Mouse (Mus musculus) cerebellum, postnatal 14 days (tissue): ENCODE results near the gene Snx29.

ENCODE experiments used
- DNase-seq, 2 experiments: peaks; one replicate each; pipeline ENCODE4 v3.0.0; 2021; ENCODE audit warnings: mixed read lengths in 2 of 2

Snx29 gene

DNA sequence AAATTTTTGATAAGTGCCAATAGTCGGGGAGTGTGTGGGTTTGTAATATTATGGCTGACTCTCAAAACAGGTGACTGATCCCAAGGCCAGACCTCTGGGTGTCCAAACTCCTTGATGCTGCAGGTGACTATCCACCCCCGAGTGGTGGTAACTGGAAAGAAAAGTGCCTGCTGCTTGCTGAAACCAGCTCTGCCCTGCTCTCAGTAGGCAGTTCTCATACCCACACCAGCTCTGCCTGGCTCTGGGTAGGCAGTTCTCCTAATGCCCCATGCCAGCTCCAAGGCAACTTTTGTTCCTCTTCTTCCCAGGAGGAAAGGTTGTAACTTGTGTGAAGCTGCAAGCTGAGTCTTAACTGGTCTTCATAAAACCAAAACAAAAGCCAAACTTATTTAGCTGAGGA, 321.7 kb downstream of the Snx29 start:
- DNase-seq, result no peak

DNA sequence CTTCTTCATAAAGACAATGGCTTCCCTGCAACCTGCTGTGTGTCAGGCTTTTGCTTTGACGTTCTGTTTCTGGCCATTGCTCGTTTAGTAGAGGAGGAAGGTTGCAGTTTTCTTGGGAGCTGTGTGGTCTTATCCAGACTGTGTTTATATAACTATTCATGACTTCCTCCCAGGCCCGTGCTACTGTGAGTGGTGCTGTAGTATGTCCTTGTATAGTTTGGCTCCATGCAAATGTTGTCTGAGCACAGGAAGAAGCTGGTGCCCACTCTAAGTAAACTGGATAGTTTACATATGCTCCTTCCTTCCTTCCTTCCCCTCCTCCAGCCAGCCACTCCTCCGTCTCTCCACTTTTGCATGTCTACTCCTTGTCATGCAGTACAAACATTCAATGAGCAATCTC, 323.0 kb downstream of the Snx29 start:
- no peak for DNase-seq

DNA sequence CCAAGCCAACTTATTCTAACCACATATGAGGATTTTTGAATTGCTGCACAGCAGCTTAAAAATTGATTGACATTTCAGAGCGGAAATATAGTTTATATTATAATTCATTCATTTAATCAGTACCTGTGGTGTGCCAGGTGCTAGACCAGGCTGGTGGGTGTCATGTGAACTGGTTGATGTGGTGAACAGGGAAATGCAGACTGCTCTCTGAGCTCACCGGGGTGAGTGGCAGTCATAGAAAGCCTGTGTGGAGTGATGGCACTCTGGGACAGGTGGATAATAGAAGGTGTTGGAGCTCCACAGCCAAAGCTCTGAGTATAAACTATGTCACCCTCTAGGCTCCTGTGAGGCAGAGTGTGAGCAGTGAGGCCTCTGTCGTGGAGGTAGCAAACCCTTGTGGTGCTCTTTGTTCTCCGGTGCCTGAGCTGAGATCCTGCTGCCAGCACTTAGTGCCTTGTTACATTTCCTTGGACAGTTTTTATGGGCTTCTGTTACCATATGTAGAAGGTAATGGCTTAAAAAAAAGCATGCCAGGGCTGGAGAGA, 324.1 kb downstream of the Snx29 start:
- no peak for DNase-seq

DNA sequence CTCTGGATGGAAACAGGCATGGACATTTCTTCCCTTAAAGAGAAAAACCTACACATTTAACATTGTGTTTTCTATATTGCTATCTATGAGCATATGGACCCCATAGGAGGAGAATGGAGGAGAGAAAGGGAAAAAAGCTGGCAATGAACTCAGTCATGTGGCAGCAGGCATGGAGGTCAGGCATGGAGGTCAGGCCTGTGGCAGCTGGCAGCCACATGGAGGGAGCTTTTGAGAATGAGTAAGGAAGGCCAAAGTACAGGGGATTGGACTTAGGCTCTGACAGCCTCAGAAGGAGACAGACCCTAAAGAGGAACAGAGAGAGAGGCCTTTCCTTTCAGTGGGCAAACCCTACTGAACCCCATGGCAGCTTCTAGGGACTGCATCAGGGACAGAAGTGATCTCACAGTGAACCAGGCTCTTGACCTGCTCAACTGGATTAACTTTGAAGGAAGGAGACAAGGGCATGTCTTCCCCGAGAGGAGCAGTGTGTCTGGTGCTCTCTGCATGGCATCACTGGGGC, 325.5 kb downstream of the Snx29 start:
- DNase-seq, result no peak

DNA sequence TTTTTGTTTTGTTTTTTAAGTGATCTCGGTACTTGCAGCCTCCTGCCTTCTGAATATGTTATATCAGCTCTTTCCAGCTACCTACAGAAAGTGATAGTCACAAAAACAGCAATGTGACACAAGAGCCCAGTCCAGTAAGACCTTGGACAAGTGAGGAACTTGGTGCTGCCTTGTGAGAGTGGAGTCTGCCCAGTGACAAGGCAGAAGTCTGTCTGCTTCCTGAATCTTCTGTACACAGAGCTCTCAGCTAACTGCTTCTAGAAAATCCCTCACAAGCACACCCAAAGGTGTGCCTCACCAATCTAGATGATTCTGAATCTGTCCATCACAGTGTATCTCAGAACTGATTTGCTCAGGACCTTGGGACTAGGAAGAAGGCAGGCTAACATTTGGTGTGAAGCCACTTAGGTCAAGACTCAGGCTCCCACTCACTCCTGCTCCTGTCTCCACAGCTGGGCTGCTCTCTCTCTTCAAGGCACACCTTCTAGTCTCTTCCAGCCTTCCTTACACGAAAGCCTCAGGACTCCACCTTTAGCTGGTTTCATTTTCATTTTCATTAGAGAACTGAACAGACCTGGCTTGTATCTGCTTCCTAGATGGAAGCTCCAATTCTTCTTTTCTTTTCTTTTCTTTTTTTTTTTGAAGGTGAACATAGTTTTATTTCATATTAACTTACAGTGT, 330.1 kb downstream of the Snx29 start:
- DNase-seq, result no peak

DNA sequence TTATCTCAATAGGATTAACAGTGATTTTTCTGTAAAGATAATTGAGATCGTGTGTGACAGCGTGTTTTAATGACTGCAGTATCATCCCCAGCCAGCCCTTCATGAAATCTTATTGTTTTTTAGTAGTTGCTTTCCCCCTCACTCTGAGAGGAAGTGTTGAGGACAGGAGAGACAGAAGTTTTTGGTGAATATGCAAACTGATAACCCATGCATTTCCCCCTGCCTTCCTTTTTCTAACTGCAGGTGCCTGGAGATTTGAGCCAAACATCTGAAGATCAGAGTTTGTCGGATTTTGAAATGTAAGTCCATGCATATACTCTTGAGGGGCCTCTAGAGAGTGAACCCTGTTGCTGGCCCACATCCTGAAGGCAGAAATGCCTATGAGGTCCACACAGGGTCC, 333.2 kb downstream of the Snx29 start:
- no peak for DNase-seq

DNA sequence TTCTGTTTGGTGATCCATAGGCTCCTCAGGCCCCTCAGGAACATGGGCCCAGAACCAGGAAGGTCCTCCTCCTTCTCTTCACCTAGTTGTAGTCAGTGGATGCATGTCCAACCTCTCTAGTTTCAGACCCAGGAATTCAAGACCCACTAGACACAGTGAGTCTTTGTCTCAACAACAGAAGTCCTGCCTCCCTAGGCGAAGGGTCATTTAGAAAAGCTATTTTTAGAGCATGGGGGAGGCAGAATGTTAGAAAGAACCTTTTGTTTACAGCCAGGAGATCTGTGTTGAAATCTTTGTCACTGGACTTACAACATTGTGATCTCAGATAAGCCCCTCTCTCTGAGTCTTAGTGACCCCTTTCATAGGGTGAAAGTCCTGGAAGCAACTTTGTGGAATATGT, 334.4 kb downstream of the Snx29 start:
- no peak for DNase-seq

DNA sequence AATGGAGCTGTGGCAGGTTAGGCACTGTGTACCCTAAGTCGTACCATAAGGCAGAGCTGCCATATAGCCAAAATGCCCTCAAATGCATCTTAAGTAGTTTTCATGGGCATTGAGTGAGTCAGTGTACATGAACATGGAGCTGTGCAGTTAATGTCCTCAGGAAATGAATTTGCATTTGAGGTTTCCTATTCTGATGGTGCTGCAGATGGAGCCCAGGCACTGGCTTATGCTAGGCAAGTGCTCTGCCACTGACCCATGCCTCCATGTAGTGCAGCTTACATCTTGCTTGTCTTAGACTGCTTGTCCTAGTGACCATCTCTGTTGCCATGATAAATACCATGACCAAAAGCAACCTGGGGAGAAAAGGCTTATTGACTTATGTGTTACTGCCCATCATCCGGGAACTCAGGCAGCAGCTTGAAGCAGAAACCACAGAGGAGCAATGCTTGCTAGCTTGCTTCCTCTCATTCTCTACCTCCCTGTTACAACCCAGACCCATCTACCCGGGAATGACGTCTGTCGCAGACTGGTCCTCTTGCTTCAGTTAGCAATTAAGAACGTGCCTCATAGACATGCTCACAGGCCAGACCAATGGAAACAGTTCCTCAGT, 336.5 kb downstream of the Snx29 start:
- no peak for DNase-seq

DNA sequence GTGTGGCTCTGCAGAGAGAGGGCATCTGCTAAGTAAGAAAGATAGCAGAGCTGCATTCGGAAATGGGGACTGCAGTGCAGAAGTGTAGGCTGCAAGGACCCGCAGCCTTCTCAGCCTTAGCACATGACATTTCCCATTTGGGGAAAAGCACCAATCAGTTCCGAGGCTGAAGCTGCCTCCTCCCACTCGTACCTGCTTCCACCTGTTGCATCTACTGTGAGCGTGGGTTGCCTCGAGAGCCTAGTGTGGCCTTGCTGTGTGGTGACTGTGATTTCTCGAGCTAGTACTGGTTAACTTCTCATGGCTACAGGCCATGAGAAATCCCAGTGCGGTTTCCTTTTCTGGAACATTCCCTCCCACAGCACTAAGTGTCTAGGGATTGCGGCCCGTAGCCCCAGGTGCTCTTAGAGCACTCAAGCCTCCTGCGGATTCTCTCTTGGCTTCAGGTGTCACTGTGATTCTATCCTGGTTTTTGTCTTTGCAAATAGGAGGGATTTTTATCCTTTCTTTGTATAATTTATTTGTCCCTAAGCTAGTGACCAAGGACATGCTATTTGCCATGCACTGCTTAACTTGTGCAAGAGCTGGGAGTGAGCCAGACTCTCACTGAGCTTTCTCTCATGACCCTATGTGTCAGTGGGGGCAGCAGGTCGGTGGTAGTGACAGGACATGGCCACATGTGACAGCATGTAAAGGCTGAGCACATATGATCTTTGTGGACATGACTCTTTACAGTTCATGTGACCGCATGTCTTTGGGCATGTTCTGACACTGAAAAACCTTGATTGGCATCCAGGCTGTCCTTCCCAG, 342.4 kb downstream of the Snx29 start:
- no peak for DNase-seq

DNA sequence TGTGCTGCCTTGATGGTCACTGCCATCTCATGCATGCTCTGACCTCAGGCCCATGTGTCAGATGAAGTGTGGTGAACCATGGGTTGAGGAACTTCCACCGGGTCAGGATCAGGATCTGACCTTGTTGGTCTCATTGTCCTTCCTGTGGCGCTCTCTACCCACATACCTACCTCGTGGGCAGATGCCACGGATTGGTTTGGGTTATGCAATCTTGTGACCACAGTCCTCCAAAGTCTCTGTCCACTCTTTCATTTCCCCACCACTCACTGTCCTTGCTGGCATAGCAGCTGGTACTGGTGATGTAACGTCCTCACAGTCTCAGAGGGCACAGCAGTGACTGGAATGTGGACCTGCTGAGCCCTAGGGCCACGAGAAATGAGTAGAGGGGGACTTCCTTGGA, 343.2 kb downstream of the Snx29 start:
- no peak for DNase-seq

DNA sequence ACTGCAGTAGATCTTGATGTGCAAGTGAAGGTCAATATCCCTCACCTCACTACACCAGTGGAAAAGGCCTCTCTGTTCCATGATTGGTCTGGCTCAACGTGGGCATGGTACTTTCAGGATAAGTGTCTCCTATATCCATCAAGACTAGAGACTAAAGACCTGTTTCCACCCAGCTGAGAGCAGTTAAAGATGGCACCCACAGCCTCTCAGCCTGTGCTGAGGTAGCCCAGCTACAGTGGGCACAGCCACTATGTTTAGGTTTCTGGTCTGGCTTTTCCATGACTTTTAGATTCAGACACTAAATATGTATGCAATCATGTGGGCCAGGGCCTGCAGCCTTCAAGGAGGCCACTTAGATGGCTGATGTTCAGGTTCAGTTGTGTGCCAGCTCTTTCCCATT, 345.7 kb downstream of the Snx29 start:
- DNase-seq, result no peak

DNA sequence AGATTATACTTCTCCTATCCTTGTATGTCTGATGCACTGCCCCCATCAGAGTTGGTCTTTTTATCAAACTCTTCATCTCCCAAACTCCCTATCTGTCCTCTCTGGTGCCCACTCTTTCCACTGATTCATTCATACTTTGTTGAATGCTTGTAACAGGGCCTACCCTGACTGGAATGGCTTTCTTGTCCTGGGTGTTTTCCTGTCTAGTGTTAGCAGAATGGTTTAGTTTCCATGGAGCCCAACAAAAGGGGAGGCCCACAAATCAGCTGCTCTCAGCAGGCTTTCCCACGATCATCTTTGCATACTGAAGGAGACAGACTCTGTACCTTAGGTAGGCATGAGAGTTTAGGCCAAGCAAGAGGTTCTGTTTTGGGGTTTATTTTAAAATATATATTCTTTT, 346.2 kb downstream of the Snx29 start:
- DNase-seq, result no peak

DNA sequence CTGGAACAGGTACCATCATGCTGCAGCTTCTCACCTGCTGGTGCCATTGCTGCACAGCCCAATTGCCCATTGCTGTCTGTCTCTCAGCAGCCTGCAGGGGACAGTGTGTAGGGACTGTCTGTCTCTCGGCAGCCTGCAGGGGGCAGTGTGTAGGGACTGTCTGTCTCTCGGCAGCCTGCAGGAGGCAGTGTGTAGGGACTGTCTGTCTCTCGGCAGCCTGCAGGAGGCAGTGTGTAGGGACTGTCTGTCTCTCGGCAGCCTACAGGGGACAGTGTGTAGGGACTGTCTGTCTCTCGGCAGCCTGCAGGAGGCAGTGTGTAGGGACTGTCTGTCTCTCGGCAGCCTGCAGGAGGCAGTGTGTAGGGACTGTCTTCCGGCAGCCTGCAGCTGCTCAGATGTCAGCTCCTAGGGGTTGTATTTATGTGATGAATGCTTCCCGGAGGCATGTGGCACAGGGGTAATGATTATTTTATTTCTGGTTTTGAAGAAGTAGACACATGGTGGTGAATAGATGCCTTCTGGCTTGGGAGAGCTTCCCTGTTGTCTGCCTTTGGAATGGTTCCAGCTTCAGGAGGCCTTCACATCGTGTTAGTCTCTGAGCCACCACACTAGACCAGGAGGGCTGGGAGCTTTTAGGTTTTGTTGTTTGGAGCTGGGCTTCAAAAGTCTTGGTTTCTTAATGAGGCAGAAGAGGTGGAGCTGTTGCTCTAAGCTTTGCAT, 347.7 kb downstream of the Snx29 start:
- DNase-seq, result peak; percentile 81 to 87

DNA sequence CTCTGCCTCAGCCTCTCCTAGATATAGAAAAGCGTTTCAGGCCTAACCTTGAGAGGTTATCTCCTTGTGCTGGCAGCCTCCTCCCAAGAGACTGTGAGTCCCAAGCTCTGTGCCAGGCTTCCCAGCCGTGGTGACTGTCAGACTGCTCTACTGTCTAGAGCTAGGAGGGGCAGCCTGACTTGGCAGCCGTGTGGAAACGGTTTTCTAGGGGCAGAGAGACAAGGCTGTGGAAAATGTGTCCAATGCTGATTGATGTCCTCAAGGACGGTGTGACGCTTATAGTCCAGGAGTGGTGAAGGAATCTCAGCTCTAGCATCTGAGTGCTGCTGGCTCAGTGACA, 348.2 kb downstream of the Snx29 start:
- DNase-seq, result peak; percentile 71 to 72

DNA sequence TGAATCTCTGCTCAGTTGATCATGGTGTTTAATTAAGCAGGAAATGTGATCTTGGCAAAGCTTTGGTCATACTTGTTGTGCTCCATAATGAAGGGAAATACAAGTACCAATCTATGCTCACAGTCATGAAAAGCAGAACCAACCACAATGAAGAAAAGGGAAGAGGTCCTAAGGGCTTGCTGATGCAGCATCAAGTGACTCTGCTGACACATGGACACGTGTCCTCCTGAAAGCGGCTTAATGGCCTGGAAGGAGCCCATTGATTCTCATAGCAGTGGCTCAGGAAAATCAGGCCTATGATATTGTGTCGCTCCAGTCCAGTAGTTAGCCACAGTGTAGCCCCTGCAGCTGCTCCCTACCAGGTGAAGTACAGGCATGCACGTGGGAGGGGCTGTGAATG, 353.3 kb downstream of the Snx29 start:
- DNase-seq, result no peak

DNA sequence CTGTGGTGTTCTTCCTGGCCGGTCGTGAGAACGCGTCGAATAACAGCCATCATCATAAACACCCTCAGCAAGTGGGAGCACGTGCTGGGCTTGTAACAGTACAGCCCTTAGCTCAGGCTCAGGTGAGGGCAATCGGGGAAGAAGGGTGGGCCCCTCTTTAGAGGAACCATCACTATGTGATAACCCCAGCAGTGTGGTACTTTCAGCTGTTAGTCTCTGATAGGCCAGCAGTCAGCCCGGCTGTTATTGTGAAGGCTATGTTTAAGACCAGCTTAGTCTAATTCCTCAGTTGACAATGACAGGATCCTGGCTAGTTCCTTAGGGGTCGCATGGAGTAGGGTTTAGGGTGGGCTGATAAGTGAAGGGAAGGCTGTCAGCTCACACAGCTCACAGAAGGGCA, 362.6 kb downstream of the Snx29 start:
- DNase-seq, result no peak

DNA sequence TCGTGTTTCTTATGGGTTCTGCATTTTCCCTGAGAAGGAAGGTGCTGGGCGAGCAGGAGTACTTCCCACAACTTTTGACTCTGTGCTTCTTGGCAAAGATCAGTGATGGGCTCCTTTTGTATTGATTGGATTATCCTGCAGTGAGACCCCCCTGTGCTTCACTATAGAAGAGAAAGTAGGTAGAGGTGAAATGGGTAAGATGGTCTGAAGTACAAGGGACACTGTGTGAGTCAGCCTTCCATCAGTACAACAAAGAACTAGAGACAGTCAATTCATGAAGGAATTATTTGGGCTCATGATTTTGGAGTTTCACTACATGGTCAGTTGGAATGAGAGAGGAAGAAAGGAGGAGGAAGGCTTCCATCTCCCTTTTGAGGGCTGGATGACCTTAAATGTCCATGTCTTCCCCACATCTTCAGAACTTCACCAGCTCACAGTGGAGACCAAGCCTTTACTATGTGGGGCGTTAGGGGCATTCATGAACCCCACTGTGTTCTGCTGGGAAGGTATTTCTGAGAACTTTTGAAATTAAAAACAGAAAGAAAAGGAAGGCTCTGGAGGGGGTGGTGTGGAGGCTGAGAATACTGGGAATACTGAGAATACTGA, 363.1 kb downstream of the Snx29 start:
- no peak for DNase-seq

DNA sequence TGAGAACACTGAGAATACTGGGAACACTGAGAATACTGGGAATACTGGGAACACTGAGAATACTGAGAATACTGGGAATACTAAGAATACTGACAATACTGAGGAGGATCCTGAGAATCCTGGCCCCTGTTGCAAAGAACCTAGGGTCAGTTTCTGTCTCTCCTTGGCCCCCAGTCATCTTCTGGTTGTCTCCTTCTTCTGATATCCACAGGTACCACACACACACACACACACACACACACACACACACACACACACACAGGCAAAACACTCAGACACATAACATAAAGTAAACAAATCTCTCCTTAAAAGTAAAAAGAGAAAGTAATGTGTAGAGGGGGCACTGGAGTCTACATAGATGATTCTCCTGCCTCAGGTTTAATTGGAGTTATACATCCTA, 365.1 kb downstream of the Snx29 start:
- DNase-seq, result no peak

DNA sequence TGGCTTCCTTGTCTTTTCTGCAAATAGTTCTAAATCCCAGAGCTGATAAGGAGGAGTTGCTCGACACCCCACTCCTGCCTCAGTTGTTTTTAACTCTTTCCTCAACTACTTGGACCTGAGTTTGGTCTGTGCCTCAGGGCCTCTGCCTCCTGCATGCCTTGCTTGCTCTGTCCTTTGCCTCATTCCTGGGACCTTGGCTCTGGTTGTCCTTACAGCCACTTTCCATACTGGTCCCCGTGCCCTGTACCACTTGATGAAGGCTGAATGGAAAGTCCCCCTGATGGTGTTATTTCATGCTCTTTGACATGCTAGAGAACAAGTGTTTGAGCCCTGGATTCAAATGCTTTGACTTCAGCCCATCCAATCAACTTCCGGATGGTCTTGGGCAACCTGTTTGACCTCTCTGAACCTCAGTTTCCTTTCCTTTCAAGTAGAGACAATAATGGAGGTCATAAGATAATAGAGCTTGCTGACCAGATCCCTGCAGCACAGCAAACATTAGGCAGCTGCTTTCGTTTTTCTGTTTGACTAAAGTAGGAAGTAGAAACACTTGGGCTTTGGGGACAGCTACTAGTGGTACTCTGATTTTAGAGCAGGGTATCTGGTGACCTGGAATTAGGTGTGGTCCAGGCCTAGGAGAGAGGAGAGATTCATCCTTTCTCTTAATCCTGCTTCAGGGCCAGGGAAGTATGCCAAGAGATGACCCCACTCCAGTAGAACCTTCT, 365.7 kb downstream of the Snx29 start:
- DNase-seq, result peak in 1 of 2 experiments; percentile 21

DNA sequence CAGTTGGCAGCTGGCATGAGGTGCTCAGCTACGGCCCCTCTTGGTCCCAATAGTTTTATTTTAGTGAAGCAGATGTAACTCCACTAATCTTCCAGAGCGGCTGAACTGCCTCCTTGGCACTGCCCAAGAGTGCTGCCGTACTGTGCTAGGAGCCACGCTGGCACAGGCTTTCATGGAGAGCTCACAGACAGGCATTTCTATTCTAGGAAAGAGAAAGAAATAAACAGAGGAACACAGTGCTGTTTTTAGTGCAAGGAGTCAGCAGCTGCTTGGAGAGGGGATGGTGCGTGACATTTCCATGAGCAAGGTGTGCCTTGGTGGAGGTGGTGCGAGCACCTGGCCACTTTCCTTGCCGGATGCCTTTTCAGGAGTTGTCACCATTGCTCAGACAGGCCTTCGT, 367.4 kb downstream of the Snx29 start:
- DNase-seq, result no peak

DNA sequence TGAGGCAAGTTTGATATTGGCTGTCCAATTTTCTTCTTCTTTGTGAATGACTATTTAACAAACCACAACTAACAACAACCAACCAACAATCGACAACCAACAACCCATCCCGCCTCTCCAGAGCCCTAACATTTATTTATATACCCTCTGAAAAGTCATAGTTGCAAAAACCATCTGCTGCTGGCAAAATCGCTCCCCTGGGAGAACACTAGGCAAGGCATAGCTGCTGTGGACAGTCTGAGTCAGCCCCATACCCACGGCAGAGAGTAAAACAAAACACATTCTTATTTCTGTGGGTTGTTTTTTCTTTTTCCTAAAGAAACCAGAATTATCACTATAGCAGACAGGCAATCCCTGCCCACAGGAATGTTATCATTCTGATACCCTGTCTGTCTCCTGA, 368.0 kb downstream of the Snx29 start:
- no peak for DNase-seq
